ENCODE assay signal across 15 mouse cellular contexts in the genomic region with DNA sequence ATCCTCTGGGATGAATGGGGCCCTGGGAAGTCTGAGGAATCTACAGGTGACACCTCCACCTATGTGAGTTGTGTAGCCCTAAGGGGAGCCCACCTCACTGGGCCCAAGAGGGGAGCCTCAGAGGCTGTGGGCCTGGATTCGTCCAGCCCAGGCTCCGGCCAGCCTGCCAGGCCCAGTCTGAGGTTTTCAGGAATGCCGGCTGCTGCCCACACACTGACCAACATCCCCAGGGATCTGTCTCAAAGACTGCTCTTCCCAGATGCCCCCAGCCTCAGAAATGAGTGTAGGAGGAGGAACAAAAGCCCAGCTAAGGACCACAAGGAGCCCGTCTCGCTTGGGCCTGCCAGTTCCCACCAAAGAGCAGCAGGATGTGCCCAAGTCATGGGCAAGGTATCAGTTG. TPM values are rescaled to one million over a fixed set of nuclear protein-coding genes. Genes with fewer than 3 reads are reported as not detected.
A peak's percentile ranks its signal among the peaks of the same experiment; 100 is the strongest.
DNase-seq lines count a peak whose midpoint lies in the region; ATAC-seq and TF ChIP-seq lines count a peak whose summit lies in the region.
"Had no signal": no experiment of that assay in that cellular context is flagged by ENCODE, and none has a peak within 500 bp of the region (broad histone marks: within the 10 kb centered on the region; RNA-seq: fewer than 3 reads in every experiment).

No protein-coding gene starts in this region.

- ATAC-seq in heart, embryonic 14.5 days (ENCODE audit: insufficient number of reproducible peaks, insufficient read depth, low FRiP score, low read depth) = no peak
- ATAC-seq in lung, embryonic 14.5 days (ENCODE audit: insufficient read depth) = no peak
- ATAC-seq in intestine, embryonic 14.5 days (replicated peaks; ENCODE audit: low FRiP score, low TSS enrichment, low read depth) = no peak

- H3K4me1 ChIP-seq in heart, embryonic 14.5 days (ENCODE audit: control insufficient read depth in 2 of 2, insufficient read depth in 2 of 2, low read length in 2 of 2) = peaks cover 32 to 45% of the 10 kb centered on the region in 2 experiments
- H3K4me1 ChIP-seq in lung, embryonic 14.5 days (ENCODE audit: insufficient read depth) = peaks cover 16% of the 10 kb centered on the region
- H3K4me1 ChIP-seq in intestine, embryonic 14.5 days (replicated peaks; ENCODE audit: control insufficient read depth, insufficient read depth, low read length) = peaks cover 7% of the 10 kb centered on the region
- H3K4me1 ChIP-seq in small intestine, adult 2 months (ENCODE audit: control insufficient read depth, insufficient read depth, insufficient read length, low read length) = peaks cover 37% of the 10 kb centered on the region

- TF ChIP-seq POLR2A in small intestine, adult 2 months (IDR thresholded peaks at IDR 0.05; ENCODE audit: low read depth, low read length) = no peak

- no peak overlapping the region for H3K4me3 ChIP-seq in heart, embryonic 14.5 days (ENCODE audit: control insufficient read depth in 1 of 2, insufficient read depth in 1 of 2, low read depth in 1 of 2, low read length in 2 of 2)
- H3K4me3 ChIP-seq in lung, embryonic 14.5 days (ENCODE audit: low read depth, low read length) = no peak overlapping the region
- H3K4me3 ChIP-seq in intestine, embryonic 14.5 days (ENCODE audit: low read depth, low read length) = no peak overlapping the region
- no peak overlapping the region for H3K4me3 ChIP-seq in small intestine, adult 2 months (ENCODE audit: low read depth, low read length)
- H3K4me3 ChIP-seq: left cerebral cortex, adult 2 months had no signal

- H3K36me3 ChIP-seq in heart, embryonic 14.5 days (ENCODE audit: control insufficient read depth, insufficient read depth, low read length) = no peaks in the 10 kb centered on the region
- H3K36me3 ChIP-seq in lung, embryonic 14.5 days (ENCODE audit: insufficient read depth) = no peaks in the 10 kb centered on the region
- H3K36me3 ChIP-seq in intestine, embryonic 14.5 days (ENCODE audit: control insufficient read depth, insufficient read depth, low read length) = no peaks in the 10 kb centered on the region
- H3K36me3 ChIP-seq in small intestine, adult 2 months (ENCODE audit: control insufficient read depth, insufficient read depth, low read length) = no peaks in the 10 kb centered on the region

- peak overlapping the region; percentile 95 to 98 for H3K27ac ChIP-seq in heart, embryonic 14.5 days (replicated peaks in 1 of 2; ENCODE audit: control insufficient read depth in 1 of 2, insufficient read depth in 1 of 2, low read depth in 2 of 2, low read length in 2 of 2)
- H3K27ac ChIP-seq in lung, embryonic 14.5 days (ENCODE audit: low read depth) = peak overlapping the region; percentile 95; the same call in 1 of the 2 replicates
- peak overlapping the region; percentile 84; the same call in 1 of the 2 replicates for H3K27ac ChIP-seq in intestine, embryonic 14.5 days (ENCODE audit: low read depth)
- H3K27ac ChIP-seq in small intestine, adult 2 months (ENCODE audit: insufficient read depth, low read depth, low read length) = 0 out of 2 replicates have a peak overlapping the region, but pooled peaks have one; percentile 18
- H3K27ac ChIP-seq: left cerebral cortex, adult 2 months had no signal

- no peaks in the 10 kb centered on the region for H3K27me3 ChIP-seq in heart, embryonic 14.5 days (ENCODE audit: control insufficient read depth, insufficient read depth, low read length)
- H3K27me3 ChIP-seq in lung, embryonic 14.5 days (ENCODE audit: insufficient read depth, low read length) = no peaks in the 10 kb centered on the region
- no peaks in the 10 kb centered on the region for H3K27me3 ChIP-seq in intestine, embryonic 14.5 days (replicated peaks; ENCODE audit: control insufficient read depth, insufficient read depth, low read length)
- H3K27me3 ChIP-seq in small intestine, adult 2 months (ENCODE audit: control insufficient read depth, insufficient read depth, low read length) = no peaks in the 10 kb centered on the region

- peak overlapping the region; percentile 66 for H3K9ac ChIP-seq in heart, embryonic 14.5 days (ENCODE audit: low read length)
- H3K9ac ChIP-seq in lung, embryonic 14.5 days = no peak overlapping the region
- no peak overlapping the region for H3K9ac ChIP-seq in intestine, embryonic 14.5 days (ENCODE audit: low read length)

- no peak for DNase-seq in heart, adult 9 months (ENCODE audit: low spot score in 2 of 2)
- DNase-seq in lung, embryonic 14.5 days = no peak
- no peak for DNase-seq in lung, adult 18-20 months
- no peak for DNase-seq in intestine, embryonic 14.5 days (ENCODE audit: low spot score)
- DNase-seq in gastrocnemius, adult 18-20 months (ENCODE audit: low spot score) = no peak
- no peak for DNase-seq in gastrocnemius, adult 8-10 months (ENCODE audit: low spot score in 2 of 2)
- DNase-seq: cerebellum, adult 11-12 months; kidney, postnatal 25 days; lung, postnatal 14 days had no signal

- peak overlapping the region; percentile 43 for H3K4me2 ChIP-seq in heart, embryonic 14.5 days (ENCODE audit: low read length)
- H3K4me2 ChIP-seq in lung, embryonic 14.5 days = no peak overlapping the region
- no peak overlapping the region for H3K4me2 ChIP-seq in intestine, embryonic 14.5 days (ENCODE audit: low read length)

- WGBS in heart, embryonic 14.5 days = 69% methylated on average over 5 of the region's 5 CpGs
- WGBS in lung, embryonic 14.5 days = 88% methylated on average over 5 of the region's 5 CpGs
- 83% methylated on average over 5 of the region's 5 CpGs for WGBS in intestine, embryonic 14.5 days
- 97% methylated on average over 5 of the region's 5 CpGs for WGBS in small intestine, adult 2 months

- TF ChIP-seq CTCF in lung, embryonic 14.5 days (IDR thresholded peaks at IDR 0.05; ENCODE audit: low read depth) = no peak
- no peak for TF ChIP-seq CTCF in small intestine, adult 2 months (IDR thresholded peaks at IDR 0.05; ENCODE audit: extremely low read depth, insufficient read length, insufficient replicate concordance, low read depth, low read length)

- no peaks in the 10 kb centered on the region for H3K9me3 ChIP-seq in heart, embryonic 14.5 days (ENCODE audit: control insufficient read depth, low read length)
- no peaks in the 10 kb centered on the region for H3K9me3 ChIP-seq in lung, embryonic 14.5 days (ENCODE audit: low read depth, low read length)
- no peaks in the 10 kb centered on the region for H3K9me3 ChIP-seq in intestine, embryonic 14.5 days (ENCODE audit: control insufficient read depth, low read length)

RNA-seq across cellular contexts. Expression of gene Smad6, which starts 45.9 kb away (rescaled TPM):
- polyA plus RNA-seq in heart, embryonic 14.5 days (2014; fragmentation: Nextera tagmentation; extraction: Ambion mirVana) = 18.7 and 30.8 TPM in 2 replicates
- polyA plus RNA-seq in lung, embryonic 14.5 days (2014; fragmentation: Nextera tagmentation; extraction: Ambion mirVana) = 13.6 and 15.3 TPM in 2 replicates
- polyA plus RNA-seq in intestine, embryonic 14.5 days (2014; fragmentation: Nextera tagmentation; extraction: Ambion mirVana) = 8.5 and 9.3 TPM in 2 replicates
- polyA plus RNA-seq in small intestine, adult 2 months (2012; rRNA removed) = 45.7 and 90.4 TPM in 2 replicates
- total RNA-seq in gastrocnemius, adult 18-20 months (2021) = 1 to 10 TPM; 5.1 TPM
- total RNA-seq in gastrocnemius, adult 8-10 months (2022) = 1 to 10 TPM; 3.2 to 5.1 (median 3.6) TPM
- total RNA-seq: neutrophil, adult 5-6 weeks had no signal

RNA-seq across cellular contexts. Expression of gene Lctl, which starts 49.2 kb away (rescaled TPM):
- not detected in 2 replicates for polyA plus RNA-seq in heart, embryonic 14.5 days (2014; fragmentation: Nextera tagmentation; extraction: Ambion mirVana)
- 0.13 TPM in 1 of 2 replicates, not detected in the other for polyA plus RNA-seq in lung, embryonic 14.5 days (2014; fragmentation: Nextera tagmentation; extraction: Ambion mirVana)
- polyA plus RNA-seq in intestine, embryonic 14.5 days (2014; fragmentation: Nextera tagmentation; extraction: Ambion mirVana) = not detected in 2 replicates
- polyA plus RNA-seq in small intestine, adult 2 months (2012; rRNA removed) = 0.17 and 0.98 TPM in 2 replicates
- total RNA-seq in gastrocnemius, adult 18-20 months (2021) = under 1 TPM in 1 of 2 experiments, not detected in 1; 0.57 TPM
- under 1 TPM in 2 of 4 experiments, not detected in 2; 0.40 to 0.68 TPM for total RNA-seq in gastrocnemius, adult 8-10 months (2022)
- total RNA-seq: left cerebral cortex, adult 2 months; neutrophil, adult 5-6 weeks had no signal
- polyA plus RNA-seq: hindbrain, embryonic 11.5 days; midbrain, embryonic 16.5 days had no signal

Comparison
In these comparisons a context has a peak if more than half of its experiments do, and no peak if none do; other contexts are left out.
1. H3K27ac ChIP-seq: peak in every context shown above with its lines; median percentile 96 in heart, embryonic 14.5 days; 95 in lung, embryonic 14.5 days; 84 in intestine, embryonic 14.5 days; 18 in small intestine, adult 2 months.